Mouse (Mus musculus) E14TG2a.4 (cell line): ENCODE results near the gene St6galnac4.

ENCODE experiments used
- CTCF ChIP-seq: conservative IDR thresholded peaks from 2 replicates; pipeline ENCODE4 v1.5.1; 2014; ENCODE audit warnings: low read length
- NANOG ChIP-seq: IDR thresholded peaks from 2 replicates; pipeline ENCODE4 v1.6.1; 2014; ENCODE audit warnings: borderline replicate concordance, low read length, mixed read lengths
- POU5F1 ChIP-seq: IDR thresholded peaks from 2 replicates; pipeline ENCODE4 v1.6.1; 2014; ENCODE audit warnings: low read length, borderline replicate concordance

GRCm38 (mm10) chr2:32586871-32587351 lies at the start of gene St6galnac4:
- TF ChIP-seq CTCF: no peak
- TF ChIP-seq POU5F1: no peak
- no peak for TF ChIP-seq NANOG
